Mouse (Mus musculus) MEL (cell line): ENCODE measurements around the gene Lamb1.

Source experiments
- CHD1 ChIP-seq: IDR thresholded peaks from 2 replicates; pipeline ENCODE4 v1.6.1; 2012; ENCODE audit warnings: low read depth, mild to moderate bottlenecking, inconsistent platforms, low read length, improper control_type of control experiment
- CTCF ChIP-seq, 3 experiments: IDR thresholded peaks in 2 of 3; conservative IDR thresholded peaks in 1 of 3; 2 replicates each; pipeline ENCODE4 v1.5.1; 2011 to 2012; ENCODE audit warnings: low read length in 3 of 3, low read depth in 2 of 3, mild to moderate bottlenecking in 2 of 3, improper control_type of control experiment in 1 of 3, inconsistent platforms in 1 of 3, mixed read lengths in 1 of 3, moderate library complexity in 1 of 3; ENCODE audit not compliant: control insufficient read depth in 1 of 3, insufficient read depth in 1 of 3, poor library complexity in 1 of 3, severe bottlenecking in 1 of 3
- E2F4 ChIP-seq: IDR thresholded peaks from 2 replicates; pipeline ENCODE4 v1.6.1; 2011; ENCODE audit warnings: low read depth, low read length, improper control_type of control experiment, borderline replicate concordance
- ELF1 ChIP-seq: IDR thresholded peaks from 2 replicates; pipeline ENCODE4 v1.6.1; 2014; ENCODE audit warnings: low read depth, mild to moderate bottlenecking, inconsistent platforms, low read length, improper control_type of control experiment, moderate library complexity
- EP300 ChIP-seq, 2 experiments: IDR thresholded peaks; 2 replicates each; pipeline ENCODE4 v1.6.1; 2011; ENCODE audit warnings: improper control_type of control experiment in 2 of 2, low read length in 2 of 2, low read depth in 1 of 2, mild to moderate bottlenecking in 1 of 2
- GATA1 ChIP-seq: IDR thresholded peaks from 2 replicates; pipeline ENCODE4 v1.6.1; 2011; ENCODE audit warnings: low read depth, low read length, improper control_type of control experiment
- NRF1 ChIP-seq: IDR thresholded peaks from 2 replicates; pipeline ENCODE4 v1.6.1; 2014; ENCODE audit warnings: low read depth, mild to moderate bottlenecking, inconsistent platforms, low read length, improper control_type of control experiment, moderate library complexity; ENCODE audit not compliant: poor library complexity, insufficient read depth, severe bottlenecking
- POLR2A ChIP-seq, 2 experiments: IDR thresholded peaks; 2 replicates each; pipeline ENCODE4 v1.6.1; 2011 to 2012; ENCODE audit warnings: low read length in 2 of 2, mild to moderate bottlenecking in 2 of 2, control low read depth in 1 of 2, improper control_type of control experiment in 1 of 2, low read depth in 1 of 2, moderate library complexity in 1 of 2; ENCODE audit not compliant: control insufficient read depth in 1 of 2, insufficient read depth in 1 of 2, poor library complexity in 1 of 2
- POLR2AphosphoS2 ChIP-seq: IDR thresholded peaks from 2 replicates; pipeline ENCODE4 v1.6.1; 2011; ENCODE audit warnings: low read length, improper control_type of control experiment
- SMC3 ChIP-seq: IDR thresholded peaks from 2 replicates; pipeline ENCODE4 v1.6.1; 2011; ENCODE audit warnings: low read depth, low read length, improper control_type of control experiment
- TAL1 ChIP-seq: IDR thresholded peaks from 2 replicates; pipeline ENCODE4 v1.6.1; 2012; ENCODE audit warnings: mild to moderate bottlenecking, inconsistent platforms, low read length, moderate library complexity, mixed read lengths
- TCF12 ChIP-seq: IDR thresholded peaks from 2 replicates; pipeline ENCODE4 v1.6.1; 2014; ENCODE audit warnings: low read depth, mild to moderate bottlenecking, inconsistent platforms, low read length, improper control_type of control experiment, moderate library complexity
- ZNF384 ChIP-seq: IDR thresholded peaks from 2 replicates; pipeline ENCODE4 v1.6.1; 2012; ENCODE audit warnings: low read depth, mild to moderate bottlenecking, inconsistent platforms, low read length, improper control_type of control experiment

GRCm38 (mm10) chr12:31269020-31269597 lies 4.1 kb downstream of the Lamb1 start:
- no peak for TF ChIP-seq CTCF (IDR thresholded peaks at IDR 0.05 in 2 of 3, conservative IDR thresholded peaks at IDR 0.05 in 1 of 3; ENCODE audit: control insufficient read depth in 1 of 3, insufficient read depth in 1 of 3, low read depth in 2 of 3, low read length in 3 of 3, poor library complexity in 1 of 3, severe bottlenecking in 1 of 3)
- TF ChIP-seq ELF1 = no peak
- no peak for TF ChIP-seq CHD1
- TF ChIP-seq TCF12 = no peak
- TF ChIP-seq SMC3 = no peak
- no peak for TF ChIP-seq GATA1
- no peak for TF ChIP-seq TAL1
- TF ChIP-seq NRF1 = no peak
- TF ChIP-seq EP300 (IDR thresholded peaks at IDR 0.05; ENCODE audit: low read depth in 1 of 2, low read length in 2 of 2) = no peak
- no peak for TF ChIP-seq E2F4
- TF ChIP-seq POLR2AphosphoS2 = no peak
- TF ChIP-seq POLR2A (IDR thresholded peaks at IDR 0.05; ENCODE audit: control insufficient read depth in 1 of 2, insufficient read depth in 1 of 2, low read depth in 1 of 2, low read length in 2 of 2, poor library complexity in 1 of 2) = no peak
- TF ChIP-seq ZNF384 = no peak
